Mouse (Mus musculus): ENCODE measurements around the gene Slc44a2.

The Slc44a2 gene

DNA sequence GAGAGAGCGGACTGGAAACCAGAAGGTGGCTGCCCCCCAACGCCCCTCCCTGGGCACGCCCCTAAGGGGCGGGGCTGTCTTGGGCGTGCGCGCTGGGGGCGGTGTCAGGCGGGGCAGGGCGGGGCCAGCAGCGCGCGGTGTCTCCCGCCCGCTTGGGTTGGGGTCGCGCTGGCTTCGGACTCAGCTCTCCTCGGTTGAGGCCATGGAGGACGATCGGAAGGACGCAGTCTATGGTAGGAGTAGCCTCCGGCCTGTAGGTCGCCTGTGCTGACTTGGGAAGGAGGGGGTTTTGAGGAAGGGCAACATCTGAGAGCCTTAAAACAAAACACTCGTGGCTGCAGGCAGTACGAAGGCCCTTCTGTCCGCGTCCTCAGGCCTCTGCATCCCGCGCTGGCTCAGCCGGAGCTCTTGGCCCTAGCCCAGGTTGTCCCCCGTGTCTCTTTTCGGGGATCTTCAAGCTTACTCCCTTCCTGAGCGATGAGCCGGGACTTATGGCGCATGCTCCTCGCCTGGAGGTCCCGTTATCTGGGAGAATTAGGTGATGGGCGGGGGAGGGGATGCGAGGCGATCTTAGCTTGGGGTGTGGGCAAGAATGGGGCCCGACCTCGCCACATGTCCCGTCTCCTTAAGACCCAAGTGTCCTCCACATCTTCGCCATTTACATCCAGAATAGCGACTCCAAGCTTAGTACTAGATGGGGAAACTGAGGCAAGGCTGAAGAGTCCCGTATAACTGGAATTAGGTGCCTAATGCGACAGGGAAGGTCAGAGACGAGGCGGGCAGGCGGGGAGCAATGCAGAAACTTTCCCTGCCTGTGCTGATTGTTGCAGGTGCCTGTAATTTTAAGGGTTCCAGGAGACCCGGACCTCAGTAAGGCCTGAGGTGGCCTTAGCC lies at the start of gene Slc44a2:
Gene Slc44a2 (plus strand): TSS at position 80 of the 894 bp plus-strand sequence.
- 1% methylated on average over 52 of the region's 52 CpGs for WGBS

DNA sequence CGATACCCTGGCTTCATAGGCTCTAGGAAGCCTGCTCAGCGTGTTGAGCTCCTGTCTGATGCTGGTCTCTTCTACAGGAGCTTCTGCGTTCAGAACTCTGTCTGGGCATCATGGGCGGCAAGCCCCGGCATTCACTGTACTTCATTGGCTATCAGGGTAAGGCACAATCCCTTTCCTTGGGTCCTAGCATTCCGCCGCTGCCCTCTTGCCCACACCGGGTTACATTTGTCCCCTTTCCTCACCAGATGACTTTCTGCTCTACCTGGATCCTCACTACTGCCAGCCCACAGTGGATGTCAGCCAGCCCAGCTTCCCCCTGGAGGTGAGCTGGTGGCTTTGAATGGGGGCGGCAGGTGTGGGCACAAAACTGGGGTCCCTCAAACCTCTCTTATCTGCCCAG lies 48.1 kb upstream of the Slc44a2 start:
- 90% methylated on average over 9 of the region's 9 CpGs for WGBS

DNA sequence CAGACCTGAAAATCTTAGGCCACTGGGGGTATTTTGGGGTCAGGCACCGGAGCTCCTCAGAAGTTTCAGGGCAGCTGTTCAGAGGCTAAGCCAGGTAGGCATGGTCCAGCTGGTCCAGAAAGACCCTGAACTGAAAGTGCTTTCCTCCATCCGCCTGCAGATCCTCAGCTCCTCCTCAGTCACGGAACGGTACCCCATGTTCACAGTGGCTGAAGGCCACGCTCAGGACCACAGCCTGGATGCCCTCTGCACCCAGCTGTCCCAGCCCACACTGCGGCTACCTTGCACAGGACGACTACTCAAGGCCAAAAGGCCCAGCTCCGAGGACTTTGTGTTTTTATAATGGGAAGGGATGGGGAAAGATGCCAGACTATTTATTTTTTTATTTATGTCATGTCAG lies 47.4 kb upstream of the Slc44a2 start:
- 81% methylated on average over 8 of the region's 8 CpGs for WGBS

DNA sequence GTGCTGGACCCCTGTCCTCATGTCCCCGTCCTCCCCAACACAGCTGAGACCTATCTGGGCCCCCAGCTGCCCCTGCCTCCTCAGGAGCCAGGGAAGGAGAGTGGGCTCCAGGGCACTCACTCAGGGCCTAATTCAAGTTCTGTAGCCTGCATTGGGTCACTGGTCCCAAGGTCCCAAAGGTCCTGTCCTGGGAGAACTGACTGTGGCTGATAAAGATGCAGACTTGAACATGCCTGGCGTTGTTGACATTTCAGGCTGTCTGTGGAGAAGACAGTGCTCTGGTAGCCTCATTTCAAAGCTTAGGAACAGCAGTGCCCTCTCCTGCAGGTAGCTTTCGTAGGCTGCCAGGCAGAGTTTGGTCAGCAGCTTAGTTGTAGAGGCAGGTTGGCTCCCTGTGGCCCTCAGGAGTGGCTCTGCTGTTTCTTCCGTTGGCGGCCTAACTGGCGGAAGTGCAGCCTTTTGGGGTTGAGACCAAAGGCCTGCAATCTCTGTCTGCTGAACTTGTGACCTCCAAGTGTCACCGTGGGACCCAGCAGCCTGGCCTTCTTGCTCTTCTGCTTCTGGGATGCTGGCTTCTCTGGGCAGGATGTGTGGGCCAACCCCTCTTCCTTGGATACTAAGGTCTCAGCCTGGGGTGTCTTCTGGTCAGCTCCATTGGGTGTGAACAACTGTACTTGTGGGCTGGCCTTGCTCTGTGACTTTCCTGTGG lies 46.8 kb upstream of the Slc44a2 start:
- WGBS, result 72% methylated on average over 7 of the region's 7 CpGs

DNA sequence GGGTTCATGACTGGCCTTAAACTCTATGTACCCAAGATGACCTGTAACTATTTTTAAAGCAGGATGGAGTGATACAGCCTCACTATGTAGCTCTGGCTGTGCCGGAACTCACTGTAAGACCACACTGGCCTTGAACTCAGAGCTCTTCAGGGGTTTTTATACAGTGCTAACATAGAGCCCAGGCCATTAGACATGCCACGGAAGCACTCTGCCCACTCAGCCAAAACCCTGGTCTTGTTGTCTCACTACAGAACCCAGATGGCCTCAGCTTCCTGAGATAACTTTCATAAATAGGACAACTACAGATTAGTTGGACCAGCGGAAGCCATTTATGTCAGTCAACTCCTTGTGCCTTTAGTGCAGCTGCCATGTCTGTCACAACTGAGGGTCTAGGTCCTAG lies 46.2 kb upstream of the Slc44a2 start:
- WGBS, result 73% methylated on average over 3 of the region's 3 CpGs

DNA sequence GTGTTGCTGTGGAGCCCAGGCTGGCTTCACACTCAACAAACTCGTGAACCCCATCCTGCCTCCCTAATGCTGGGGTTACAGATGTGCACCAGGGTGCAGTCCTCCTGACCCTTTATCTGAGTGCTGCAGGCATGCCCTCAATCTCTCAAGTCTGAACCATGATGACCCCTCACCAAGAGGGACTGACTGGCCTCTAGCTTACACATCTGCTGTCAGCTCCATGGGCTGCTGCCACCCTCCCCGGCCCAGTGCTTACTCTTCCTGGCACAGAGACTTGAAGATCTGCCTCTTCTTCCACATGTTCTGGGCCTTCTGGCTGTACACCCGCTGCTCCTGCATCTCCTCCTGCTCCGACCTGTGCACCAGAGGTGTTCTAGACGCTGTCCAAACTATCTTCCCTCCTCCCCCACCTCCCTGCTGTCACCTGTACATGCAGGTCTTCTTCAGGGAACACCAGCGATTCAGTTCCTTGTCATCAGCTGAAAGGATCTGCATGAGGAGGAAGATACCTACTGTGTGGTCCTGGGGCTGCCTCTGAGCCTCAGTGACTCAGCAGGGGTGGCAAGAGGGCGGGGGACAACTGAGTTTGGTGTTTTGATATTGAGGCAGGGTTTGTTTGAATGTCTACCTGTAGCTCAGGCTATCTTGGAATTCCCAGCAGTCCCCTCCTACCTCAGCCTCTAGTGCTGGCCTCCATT lies 45.3 kb upstream of the Slc44a2 start:
- 81% methylated on average over 7 of the region's 7 CpGs for WGBS

DNA sequence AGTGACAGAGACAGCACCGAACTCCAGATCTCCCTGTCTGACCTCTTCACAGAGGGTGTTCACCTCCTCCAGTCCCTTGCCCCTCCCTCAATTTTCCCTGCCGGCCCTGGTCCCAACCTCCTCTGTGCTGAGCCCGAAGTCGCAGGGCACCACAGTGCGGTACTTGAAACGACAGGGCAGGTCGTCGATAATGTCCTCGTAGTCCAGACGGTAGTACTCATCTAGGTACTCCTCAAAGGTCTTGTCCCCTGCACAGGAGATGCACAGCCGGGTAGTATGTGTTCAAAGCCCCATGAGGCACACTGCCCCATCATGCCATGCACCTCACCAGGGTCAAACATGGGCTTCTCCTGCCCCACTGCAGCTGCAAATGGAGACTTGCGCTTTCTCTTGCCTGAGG lies 44.8 kb upstream of the Slc44a2 start:
- WGBS, result 88% methylated on average over 12 of the region's 12 CpGs

DNA sequence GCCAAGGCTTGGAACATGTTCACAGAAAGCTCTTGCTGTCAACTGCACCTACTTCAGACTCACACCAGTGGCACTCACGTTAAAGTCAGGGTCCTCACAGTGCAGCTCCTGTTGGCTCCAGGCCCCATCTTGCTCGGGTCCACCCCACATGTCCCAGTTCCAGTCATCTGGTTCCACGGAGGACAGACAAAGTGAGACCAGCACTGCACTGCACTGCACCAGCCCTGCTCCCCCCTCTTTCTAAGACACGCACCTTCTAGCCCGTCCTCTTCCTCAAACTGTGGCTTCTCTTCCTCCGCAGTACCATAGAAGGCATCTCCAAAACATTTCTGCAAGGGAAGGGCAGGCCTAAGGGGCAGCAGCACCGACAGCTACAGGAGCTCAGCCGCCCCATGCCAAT lies 44.2 kb upstream of the Slc44a2 start:
- WGBS, result 78% methylated on average over 8 of the region's 8 CpGs

DNA sequence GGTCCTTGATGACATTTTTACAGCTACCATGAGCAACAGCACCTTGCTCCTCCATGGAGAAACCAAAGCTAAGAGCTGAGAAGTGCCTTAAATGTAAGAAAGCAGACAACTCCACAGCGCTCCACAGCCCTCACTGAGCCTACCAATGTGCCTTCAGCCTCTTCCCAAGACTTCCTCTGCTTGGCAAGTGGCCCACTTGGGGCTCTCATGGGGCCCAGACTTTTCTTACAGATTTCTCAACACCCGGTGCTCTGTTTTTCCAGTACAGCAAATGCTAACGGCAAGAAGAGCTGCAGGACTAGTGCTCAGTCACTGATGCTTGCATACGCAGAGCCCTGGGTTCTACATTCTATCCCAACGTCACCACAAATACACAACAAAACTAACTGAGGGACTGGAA lies 42.7 kb upstream of the Slc44a2 start:
- WGBS, result 91% methylated on average over 5 of the region's 5 CpGs

DNA sequence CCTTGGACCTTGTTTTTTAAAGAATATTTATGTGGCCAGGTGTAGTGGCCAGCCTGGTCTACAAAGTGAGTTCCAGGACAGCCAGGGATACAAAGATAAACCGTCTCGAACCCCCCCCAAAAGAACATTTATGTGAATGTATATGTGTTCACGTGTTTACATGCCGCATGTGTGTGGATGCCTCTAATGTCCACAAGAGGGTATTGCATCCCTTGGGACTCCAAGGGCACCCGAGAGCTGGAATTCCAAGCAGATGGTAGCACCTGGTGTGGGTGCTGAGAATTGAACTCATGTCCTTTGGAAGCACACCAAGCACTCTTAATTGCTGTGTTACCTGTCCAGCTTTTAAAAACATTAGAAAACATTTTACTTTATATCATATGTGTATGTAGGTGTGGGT lies 36.9 kb upstream of the Slc44a2 start:
- WGBS, result 89% methylated on average over 5 of the region's 5 CpGs

DNA sequence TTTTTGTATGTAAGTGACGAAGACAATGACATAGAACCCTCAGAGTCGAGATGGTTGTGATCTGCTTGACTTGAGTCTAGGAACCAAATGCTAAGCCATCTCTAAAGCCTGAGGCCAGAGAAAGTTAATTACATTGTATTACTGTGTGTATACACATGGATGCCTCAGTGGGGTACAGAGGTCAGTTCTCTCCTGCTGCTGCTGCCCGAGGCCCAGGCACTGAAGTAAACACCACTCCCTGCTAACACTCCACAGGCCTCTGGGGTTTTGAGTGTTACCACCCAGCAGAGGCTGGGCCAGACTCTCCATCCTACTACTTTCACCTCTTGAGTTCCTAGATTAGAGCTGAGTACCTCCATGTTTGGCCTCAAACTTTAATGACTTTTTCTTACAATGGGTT lies 36.5 kb upstream of the Slc44a2 start:
- WGBS, result 86% methylated on average over 3 of the region's 3 CpGs

DNA sequence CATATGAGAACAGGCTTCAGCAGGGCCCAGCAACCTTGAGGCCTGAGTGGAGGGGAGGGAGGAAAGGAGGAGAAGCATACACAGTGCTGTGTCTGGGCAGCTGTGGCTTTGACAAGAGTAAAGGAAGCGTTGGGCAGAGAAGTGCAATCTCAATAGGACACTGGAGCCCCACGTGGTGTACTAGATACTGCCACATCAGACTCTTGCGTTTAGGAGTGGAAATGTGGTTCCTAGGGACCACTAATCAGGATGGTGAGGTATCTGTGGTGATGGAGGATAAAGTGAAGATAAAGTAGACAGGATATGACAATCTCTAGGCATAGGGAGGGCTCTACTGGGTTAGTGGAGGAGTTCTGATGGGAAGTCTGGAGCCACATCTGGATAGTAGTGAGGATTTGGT lies 33.7 kb upstream of the Slc44a2 start:
- WGBS, result 41% methylated on average over 3 of the region's 3 CpGs

DNA sequence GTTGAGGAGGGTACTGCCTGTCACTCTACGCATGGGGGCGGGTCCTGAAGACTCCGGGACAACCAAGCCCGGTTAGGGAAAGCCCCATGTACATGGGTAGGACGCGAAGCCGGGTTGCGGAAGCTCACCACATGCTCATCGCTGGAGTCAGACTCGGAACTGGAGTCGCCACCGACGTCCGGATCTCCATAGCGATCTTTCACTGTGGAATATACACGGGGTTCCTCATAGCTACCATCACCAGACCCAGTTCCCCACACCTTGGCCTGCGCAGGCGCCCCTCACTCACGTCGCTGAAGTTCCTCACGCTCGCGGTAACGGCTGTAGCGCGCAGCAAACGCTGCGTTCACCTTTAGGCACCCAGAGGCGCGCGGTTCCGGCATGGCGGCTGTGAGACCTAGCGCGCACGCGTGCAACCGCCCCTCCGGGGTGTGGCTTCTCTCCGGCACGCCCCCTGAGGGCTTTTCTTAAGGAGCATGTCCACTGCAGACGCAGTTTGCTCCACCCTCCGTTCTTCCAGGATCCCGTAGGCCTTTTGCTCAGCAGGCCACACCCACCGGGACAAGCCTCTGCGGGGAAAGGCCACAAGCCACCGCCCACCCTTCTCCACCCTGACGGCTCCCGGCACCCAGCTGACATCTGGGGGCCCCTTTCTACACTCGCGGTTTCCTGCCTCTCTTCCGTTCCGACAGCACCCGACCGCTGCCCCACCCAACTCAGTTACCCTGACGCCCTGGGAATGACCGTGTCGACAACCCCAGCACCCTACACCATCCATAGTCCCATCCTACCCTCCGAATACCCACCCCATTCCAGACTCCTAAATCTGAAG lies 32.7 kb upstream of the Slc44a2 start, which contains the start of gene Kri1:
Gene Kri1 (minus strand): TSS at position 399 of the 832 bp plus-strand sequence.
- under 1% methylated on average over 59 of the region's 59 CpGs for whole genome bisulfite sequencing

DNA sequence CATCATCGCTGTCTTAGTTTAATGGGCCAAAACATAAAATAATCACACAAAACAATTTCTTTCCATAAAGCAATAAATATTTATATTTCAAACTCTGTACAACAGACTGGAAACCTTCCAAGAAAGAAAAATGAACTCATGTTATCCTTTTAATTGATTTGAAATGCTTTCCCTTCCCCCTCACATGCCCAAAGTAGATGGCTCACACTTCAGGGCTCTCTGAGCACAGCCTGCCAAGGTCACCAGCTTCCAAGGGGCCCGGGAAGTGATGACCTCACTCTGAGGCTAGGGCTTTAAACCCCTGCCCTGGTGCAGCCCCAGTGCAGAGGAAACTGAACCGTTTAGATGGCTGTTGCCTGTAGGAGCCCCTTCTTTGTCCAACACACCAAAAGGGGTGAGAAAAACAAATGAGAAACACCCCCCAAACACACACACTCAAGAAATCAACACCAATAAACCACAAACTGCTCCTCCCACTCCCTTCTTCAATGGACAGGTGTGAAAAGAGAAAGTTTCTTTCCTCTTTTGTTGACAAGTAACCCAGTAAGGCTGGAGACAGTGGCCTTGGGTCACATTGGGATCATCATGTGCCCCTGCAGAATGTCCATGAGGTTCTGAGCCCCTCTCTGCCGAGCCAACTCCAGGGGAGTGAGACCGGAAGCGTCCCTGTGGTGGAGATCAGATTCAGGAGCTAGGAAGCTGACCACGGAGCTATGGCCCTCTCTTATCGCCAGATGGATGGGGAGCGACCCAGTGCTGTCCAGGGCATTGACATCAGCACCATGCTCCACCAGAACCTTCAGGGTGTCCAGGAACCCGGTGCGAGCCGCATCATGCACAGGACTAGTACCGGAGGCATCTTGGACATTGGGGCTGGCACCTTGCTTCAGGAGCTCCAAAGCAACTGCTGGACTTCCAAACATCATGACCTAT lies 31.8 kb upstream of the Slc44a2 start:
- WGBS, result 71% methylated on average over 13 of the region's 13 CpGs

DNA sequence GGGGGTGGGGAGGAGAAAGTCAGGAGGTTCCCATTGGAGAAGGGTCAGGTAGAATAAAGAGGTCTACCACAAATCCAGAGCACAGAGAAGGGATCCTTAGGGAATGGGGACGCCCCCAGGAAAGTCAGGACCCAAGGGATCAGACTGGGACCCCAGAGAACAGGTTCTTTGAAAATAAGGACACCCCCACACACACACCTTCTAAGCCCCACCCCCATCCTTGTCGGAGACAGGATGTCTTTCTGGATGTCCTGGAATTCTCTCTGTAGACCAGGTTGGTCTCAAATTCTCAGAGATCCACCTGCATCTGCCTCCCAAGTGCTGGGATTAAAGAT lies 31.2 kb upstream of the Slc44a2 start:
- WGBS, result 76% methylated on average over 2 of the region's 2 CpGs

DNA sequence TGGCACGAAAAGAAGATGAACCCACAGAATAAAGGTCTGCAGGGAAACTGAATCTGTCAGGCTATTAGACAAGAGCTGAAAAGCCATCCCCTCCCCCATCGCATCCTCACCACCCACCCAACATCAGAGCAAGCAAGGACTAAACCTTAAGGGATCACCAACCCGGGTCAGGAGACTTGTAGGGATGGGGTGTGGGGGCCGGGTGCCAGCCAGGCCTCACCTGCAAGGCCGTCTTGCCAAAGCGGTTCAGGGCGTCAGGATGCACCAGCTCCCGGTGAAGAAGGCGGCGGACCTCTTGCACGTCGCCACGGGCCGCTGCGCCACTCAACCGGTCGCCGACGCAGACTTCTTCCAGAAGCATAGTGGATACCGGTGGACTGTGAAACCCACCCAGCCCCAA lies 29.9 kb upstream of the Slc44a2 start:
- under 1% methylated on average over 20 of the region's 20 CpGs for WGBS

DNA sequence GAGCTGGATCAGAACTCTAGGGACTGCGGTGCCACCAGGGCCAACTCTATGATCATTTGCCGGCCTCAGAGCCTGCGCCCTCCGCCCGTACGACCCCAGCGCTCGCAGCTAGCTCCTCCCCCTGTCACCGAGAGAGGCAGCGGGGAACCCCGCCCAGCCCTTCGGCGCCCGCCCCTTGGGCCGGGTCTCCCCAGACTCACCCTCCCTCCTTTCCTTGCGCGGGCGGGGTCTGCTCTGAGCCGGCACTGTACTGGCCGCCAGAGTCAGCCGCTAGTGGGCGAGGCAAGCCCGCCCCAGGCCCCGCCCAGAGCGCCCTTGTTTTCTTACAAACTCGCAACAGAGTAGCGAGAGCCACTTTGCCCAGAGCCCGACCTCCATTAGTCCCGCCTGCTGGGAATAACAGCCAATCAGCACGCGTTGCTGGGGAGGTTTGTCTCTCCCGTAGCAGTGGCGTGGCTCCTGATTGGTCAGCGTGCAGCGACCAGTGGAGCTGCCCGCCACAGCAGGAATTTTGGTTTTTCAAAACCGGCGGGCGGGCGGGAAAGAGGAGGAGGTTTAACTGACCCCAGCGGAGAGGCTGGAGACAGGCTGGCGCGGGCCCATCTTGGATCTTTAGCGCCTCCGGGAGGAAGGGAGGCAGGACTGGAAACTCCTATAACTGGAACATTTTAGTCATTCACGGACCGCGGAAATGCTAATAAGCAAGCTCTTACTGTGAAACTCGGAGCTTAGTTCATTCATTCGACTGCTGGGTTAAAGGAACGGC lies 29.3 kb upstream of the Slc44a2 start, which contains the start of gene Cdkn2d:
Gene Cdkn2d (minus strand): TSS at position 386 of the 766 bp plus-strand sequence.
- under 1% methylated on average over 50 of the region's 51 CpGs for WGBS

DNA sequence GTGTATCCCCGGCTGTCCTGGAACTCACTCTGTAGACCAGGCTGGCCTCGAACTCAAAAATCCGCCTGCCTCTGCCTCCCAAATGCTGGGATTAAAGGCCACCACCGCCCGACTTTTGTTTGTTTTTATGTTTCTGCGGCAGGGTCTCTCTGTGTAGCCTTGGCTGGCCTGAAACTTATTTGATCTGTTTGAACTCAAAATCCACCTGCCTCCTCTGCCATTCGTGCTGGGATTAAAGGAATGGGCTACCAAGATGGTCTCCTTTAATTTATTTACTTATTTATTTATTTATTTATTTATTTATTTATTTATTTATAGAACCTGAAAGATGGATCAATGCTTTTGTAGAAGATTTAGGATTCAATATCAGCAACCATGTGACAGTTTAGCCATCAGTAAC lies 28.6 kb upstream of the Slc44a2 start:
- WGBS, result 14% methylated on average over 7 of the region's 7 CpGs

DNA sequence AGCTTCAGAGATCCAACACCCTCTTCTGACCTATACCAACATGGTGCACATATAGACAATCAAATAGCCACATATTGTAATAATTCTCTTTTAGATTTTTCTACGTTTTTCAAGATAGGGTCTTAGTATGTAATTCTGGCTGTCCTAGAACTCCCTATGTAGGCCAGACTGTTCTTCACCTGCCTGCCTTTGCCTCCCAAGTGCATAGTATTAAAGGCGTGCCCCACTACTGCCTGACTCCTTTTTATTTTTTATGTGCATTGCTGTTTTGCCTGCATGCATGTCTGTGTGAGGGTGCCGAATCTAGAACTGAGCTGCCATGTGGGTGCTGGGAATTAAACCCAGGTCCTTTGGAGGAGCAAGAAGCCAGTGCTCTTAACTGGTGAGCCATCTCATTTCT lies 28.2 kb upstream of the Slc44a2 start:
- WGBS, result 95% methylated on average over 3 of the region's 3 CpGs

DNA sequence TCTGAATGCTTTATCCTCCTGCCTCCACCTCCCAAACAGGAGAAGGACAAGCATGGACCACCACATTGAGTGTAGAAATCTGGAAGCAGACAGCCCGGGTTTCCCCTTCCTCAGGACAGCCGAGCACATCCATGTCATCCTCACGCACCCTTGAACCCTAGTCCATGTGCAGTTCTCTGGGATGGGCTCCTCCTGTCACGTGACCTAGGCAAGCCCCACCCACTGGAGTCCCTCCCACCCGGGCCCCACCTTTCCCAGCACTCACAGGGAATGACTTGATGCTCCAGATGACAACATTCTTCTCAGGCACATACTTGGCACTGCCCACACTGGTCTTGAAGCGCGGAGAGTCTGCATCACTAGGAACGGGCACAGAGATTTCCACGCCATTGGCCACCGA lies 21.5 kb upstream of the Slc44a2 start:
- WGBS, result 91% methylated on average over 10 of the region's 10 CpGs
